ENCODE assay signal across 16 mouse cellular contexts in genomic region chr6:145967693-145968092, GRCm38 (mm10). TPM values are rescaled to one million over a fixed set of nuclear protein-coding genes. Genes with fewer than 3 reads are reported as not detected.
DNase-seq lines count a peak whose midpoint lies in the region; ATAC-seq lines count a peak whose summit lies in the region.
"Had no signal": no experiment of that assay in that cellular context is flagged by ENCODE, and none has a peak within 500 bp of the region (broad histone marks: within the 10 kb centered on the region; RNA-seq: fewer than 3 reads in every experiment).

No protein-coding gene starts in this region.

- H3K4me1 ChIP-seq in heart, embryonic 14.5 days (ENCODE audit: control insufficient read depth in 2 of 2, insufficient read depth in 2 of 2, low read length in 2 of 2): peaks cover 33 to 41% of the 10 kb centered on the region in 2 experiments
- H3K4me1 ChIP-seq in limb, embryonic 12.5 days (replicated peaks): peaks cover 8% of the 10 kb centered on the region
- H3K4me1 ChIP-seq in limb, embryonic 10.5 days: no peaks in the 10 kb centered on the region
- H3K4me1 ChIP-seq in embryonic facial prominence, embryonic 15.5 days: peaks cover 14% of the 10 kb centered on the region; the same call in 1 of the 2 replicates
- H3K4me1 ChIP-seq in stomach, embryonic 15.5 days: 0 out of 2 replicates have a peak, but pooled peaks cover 8% of the 10 kb centered on the region
- H3K4me1 ChIP-seq: forebrain, embryonic 12.5 days had no signal

- ATAC-seq in heart, embryonic 14.5 days (ENCODE audit: insufficient number of reproducible peaks, insufficient read depth, low FRiP score, low read depth): no peak
- ATAC-seq in limb, embryonic 12.5 days (ENCODE audit: insufficient number of reproducible peaks, insufficient read depth, low FRiP score, low TSS enrichment, low read depth): no peak
- no peak for ATAC-seq in embryonic facial prominence, embryonic 15.5 days (ENCODE audit: insufficient number of reproducible peaks, low FRiP score, low TSS enrichment, low read depth)
- ATAC-seq in stomach, embryonic 15.5 days (ENCODE audit: insufficient read depth, low FRiP score, low read depth): no peak
- ATAC-seq: CD4-positive, CD25-positive, alpha-beta regulatory T cell, adult 4 months had no signal

- H3K9me3 ChIP-seq in heart, embryonic 14.5 days (ENCODE audit: control insufficient read depth, low read length): no peaks in the 10 kb centered on the region
- H3K9me3 ChIP-seq in limb, embryonic 12.5 days: no peaks in the 10 kb centered on the region
- H3K9me3 ChIP-seq in limb, embryonic 10.5 days (replicated peaks): no peaks in the 10 kb centered on the region
- no peaks in the 10 kb centered on the region for H3K9me3 ChIP-seq in embryonic facial prominence, embryonic 15.5 days (replicated peaks)
- no peaks in the 10 kb centered on the region for H3K9me3 ChIP-seq in stomach, embryonic 15.5 days
- H3K9me3 ChIP-seq: forebrain, embryonic 12.5 days; lung, embryonic 15.5 days; neural tube, embryonic 13.5 days had no signal

- peak overlapping the region; percentile 38 to 69 for H3K27ac ChIP-seq in heart, embryonic 14.5 days (replicated peaks in 1 of 2; ENCODE audit: control insufficient read depth in 1 of 2, insufficient read depth in 1 of 2, low read depth in 2 of 2, low read length in 2 of 2)
- peak overlapping the region; percentile 41 for H3K27ac ChIP-seq in limb, embryonic 12.5 days
- H3K27ac ChIP-seq in limb, embryonic 10.5 days: no peak overlapping the region
- H3K27ac ChIP-seq in embryonic facial prominence, embryonic 15.5 days (replicated peaks): peak overlapping the region; percentile 55; the same call in 1 of the 2 replicates
- peak overlapping the region; percentile 12; the same call in 1 of the 2 replicates for H3K27ac ChIP-seq in stomach, embryonic 15.5 days
- H3K27ac ChIP-seq: forebrain, embryonic 12.5 days; lung, embryonic 15.5 days; neural tube, embryonic 13.5 days had no signal

- peaks cover under 1% of the 10 kb centered on the region; the same call in 1 of the 2 replicates for H3K36me3 ChIP-seq in heart, embryonic 14.5 days (ENCODE audit: control insufficient read depth, insufficient read depth, low read length)
- no peaks in the 10 kb centered on the region for H3K36me3 ChIP-seq in limb, embryonic 12.5 days
- no peaks in the 10 kb centered on the region for H3K36me3 ChIP-seq in limb, embryonic 10.5 days
- H3K36me3 ChIP-seq in embryonic facial prominence, embryonic 15.5 days: no peaks in the 10 kb centered on the region
- H3K36me3 ChIP-seq in stomach, embryonic 15.5 days: no peaks in the 10 kb centered on the region
- H3K36me3 ChIP-seq: forebrain, embryonic 12.5 days; lung, embryonic 15.5 days; neural tube, embryonic 13.5 days had no signal

- DNase-seq in heart, postnatal 4 days: no peak
- no peak for DNase-seq in limb, embryonic 10.5 days (ENCODE audit: low spot score)
- no peak for DNase-seq in adrenal gland, postnatal 4 days (ENCODE audit: low spot score in 2 of 2)
- DNase-seq in adrenal gland, adult 18-20 months (ENCODE audit: low spot score in 2 of 2): no peak
- DNase-seq: thymus, postnatal 14 days had no signal

- H3K4me2 ChIP-seq in heart, embryonic 14.5 days (ENCODE audit: low read length): peak overlapping the region; percentile 9; the same call in 1 of the 2 replicates
- H3K4me2 ChIP-seq in limb, embryonic 12.5 days: no peak overlapping the region
- no peak overlapping the region for H3K4me2 ChIP-seq in embryonic facial prominence, embryonic 15.5 days (replicated peaks)
- no peak overlapping the region for H3K4me2 ChIP-seq in stomach, embryonic 15.5 days
- H3K4me2 ChIP-seq: forebrain, embryonic 12.5 days; liver, embryonic 11.5 days; lung, embryonic 15.5 days; neural tube, embryonic 13.5 days had no signal

- H3K27me3 ChIP-seq in heart, embryonic 14.5 days (ENCODE audit: control insufficient read depth, insufficient read depth, low read length): no peaks in the 10 kb centered on the region
- no peaks in the 10 kb centered on the region for H3K27me3 ChIP-seq in limb, embryonic 12.5 days
- no peaks in the 10 kb centered on the region for H3K27me3 ChIP-seq in limb, embryonic 10.5 days (ENCODE audit: low read depth, poor library complexity, severe bottlenecking)
- H3K27me3 ChIP-seq in embryonic facial prominence, embryonic 15.5 days: no peaks in the 10 kb centered on the region
- no peaks in the 10 kb centered on the region for H3K27me3 ChIP-seq in stomach, embryonic 15.5 days (replicated peaks)
- H3K27me3 ChIP-seq: forebrain, embryonic 12.5 days; lung, embryonic 15.5 days; neural tube, embryonic 13.5 days had no signal

- H3K4me3 ChIP-seq in heart, embryonic 14.5 days (ENCODE audit: control insufficient read depth in 1 of 2, insufficient read depth in 1 of 2, low read depth in 1 of 2, low read length in 2 of 2): no peak overlapping the region
- no peak overlapping the region for H3K4me3 ChIP-seq in limb, embryonic 12.5 days (replicated peaks)
- no peak overlapping the region for H3K4me3 ChIP-seq in limb, embryonic 10.5 days
- H3K4me3 ChIP-seq in embryonic facial prominence, embryonic 15.5 days (replicated peaks): no peak overlapping the region
- H3K4me3 ChIP-seq in stomach, embryonic 15.5 days (replicated peaks): no peak overlapping the region
- H3K4me3 ChIP-seq: forebrain, embryonic 12.5 days; lung, embryonic 15.5 days; neural tube, embryonic 13.5 days had no signal

- WGBS in heart, embryonic 14.5 days: 23% methylated on average over 8 of the region's 8 CpGs
- 73% methylated on average over 8 of the region's 8 CpGs for WGBS in limb, embryonic 12.5 days
- WGBS in limb, embryonic 10.5 days: 80% methylated on average over 8 of the region's 8 CpGs
- 60% methylated on average over 8 of the region's 8 CpGs for WGBS in embryonic facial prominence, embryonic 15.5 days
- WGBS in stomach, embryonic 15.5 days: 67% methylated on average over 8 of the region's 8 CpGs

- peak overlapping the region; percentile 47; the same call in 1 of the 2 replicates for H3K9ac ChIP-seq in heart, embryonic 14.5 days (ENCODE audit: low read length)
- no peak overlapping the region for H3K9ac ChIP-seq in limb, embryonic 12.5 days (replicated peaks)
- no peak overlapping the region for H3K9ac ChIP-seq in embryonic facial prominence, embryonic 15.5 days
- no peak overlapping the region for H3K9ac ChIP-seq in stomach, embryonic 15.5 days
- H3K9ac ChIP-seq: forebrain, embryonic 12.5 days; lung, embryonic 15.5 days; neural tube, embryonic 13.5 days had no signal

RNA-seq across cellular contexts. Expression of gene Sspn, which starts 36.3 kb away (rescaled TPM):
- polyA plus RNA-seq in heart, embryonic 14.5 days (2014; fragmentation: Nextera tagmentation; extraction: Ambion mirVana): 51.7 and 66.4 TPM in 2 replicates
- 100 to 1,000 TPM; 103 to 104 TPM for total RNA-seq in heart, postnatal 4 days (2021)
- polyA plus RNA-seq in limb, embryonic 12.5 days (2016; fragmentation: Nextera tagmentation; extraction: Ambion mirVana): 10.3 and 10.7 TPM in 2 replicates
- 1.9 and 4.6 TPM in 2 replicates for polyA plus RNA-seq in limb, embryonic 10.5 days (2016; fragmentation: Nextera tagmentation; extraction: Ambion mirVana)
- 15.8 and 18.5 TPM in 2 replicates for polyA plus RNA-seq in embryonic facial prominence, embryonic 15.5 days (2015; fragmentation: Nextera tagmentation; extraction: Ambion mirVana)
- 11.0 and 11.9 TPM in 2 replicates for polyA plus RNA-seq in stomach, embryonic 15.5 days (2015; fragmentation: Nextera tagmentation; extraction: Ambion mirVana)
- total RNA-seq in adrenal gland, postnatal 4 days (2021): 10 to 100 TPM; 18.2 to 21.2 TPM
- 10 to 100 TPM; 10.2 to 10.5 TPM for total RNA-seq in adrenal gland, adult 18-20 months (2021)
- total RNA-seq: granulocyte monocyte progenitor cell, adult 5-6 weeks; MEL had no signal
- polyA plus RNA-seq: CD4-positive, CD25-positive, alpha-beta regulatory T cell, adult 4 months had no signal
